Mouse (Mus musculus) midbrain, embryonic 14.5 days (tissue): Measurements from ENCODE around the gene Dnal1. TPM values are rescaled to one million over a fixed set of nuclear protein-coding genes. Genes with fewer than 3 reads are reported as not detected.
A peak's percentile ranks its signal among the peaks of the same experiment; 100 is the strongest.

Experiments
- ATAC-seq: fragments of 200-750 bp; cut with Nextera tagmentation; 2 replicates; pipeline ENCODE4 v1.8.0; 2017; ENCODE audit warnings: moderate number of reproducible peaks, moderate library complexity; ENCODE audit not compliant: low FRiP score, low TSS enrichment
- DNase-seq: peaks from one replicate; pipeline ENCODE4 v3.0.0-alpha.2; 2015
- H3K27ac ChIP-seq: fragments of 300-500 bp; sonication (generic); replicated peaks from 2 replicates; pipeline ENCODE4 v1.5.1; 2014; ENCODE audit warnings: mild to moderate bottlenecking, low read depth, low read length, moderate library complexity
- H3K27me3 ChIP-seq: fragments of 300-500 bp; sonication (generic); 2 replicates; pipeline ENCODE4 v1.6.1; 2014; ENCODE audit warnings: low read length, control low read depth, mixed read lengths; ENCODE audit not compliant: control insufficient read depth, insufficient read depth
- H3K36me3 ChIP-seq: fragments of 300-500 bp; sonication (generic); 2 replicates; pipeline ENCODE4 v1.6.1; 2014; ENCODE audit warnings: low read length, control low read depth; ENCODE audit not compliant: control insufficient read depth, insufficient read depth
- H3K4me1 ChIP-seq: fragments of 300-500 bp; sonication (generic); 2 replicates; pipeline ENCODE4 v1.6.1; 2014; ENCODE audit warnings: mild to moderate bottlenecking, antibody characterized with exemption, low read length, control low read depth; ENCODE audit not compliant: control insufficient read depth, insufficient read depth
- H3K4me2 ChIP-seq: fragments of 300-500 bp; sonication (generic); 2 replicates; pipeline ENCODE4 v1.6.1; 2014; ENCODE audit warnings: mild to moderate bottlenecking, low read length, moderate library complexity
- H3K4me3 ChIP-seq: fragments of 300-500 bp; sonication (generic); replicated peaks from 2 replicates; pipeline ENCODE4 v1.5.1; 2014; ENCODE audit warnings: low read depth, low read length
- H3K9ac ChIP-seq: fragments of 300-500 bp; sonication (generic); replicated peaks from 2 replicates; pipeline ENCODE4 v1.6.1; 2014; ENCODE audit warnings: mild to moderate bottlenecking, low read length, moderate library complexity
- H3K9me3 ChIP-seq: fragments of 300-500 bp; sonication (generic); 2 replicates; pipeline ENCODE4 v1.6.1; 2016; ENCODE audit warnings: low read length, control low read depth, mixed read lengths; ENCODE audit not compliant: control insufficient read depth
- WGBS: fragments of 180-500 bp; shearing (Covaris S2); extraction: QIAGEN DNeasy Blood & Tissue Kit; methylation state at CpG from one replicate; pipeline ENCODE4 v1.1.7; 2014; 5-methylcytosine and 5-hydroxymethylcytosine counted together
- polyA plus RNA-seq: library from polyadenylated mRNA; unstranded; fragments of >200 nt; fragmentation: Nextera tagmentation; extraction: Ambion mirVana; gene quantifications from 2 replicates; pipeline ENCODE4 v1.2.1, GENCODE M21; 2014

Dnal1 gene
- polyA plus RNA-seq, 1 experiment from 2014 or later, result 7.8 TPM

GRCm38 (mm10) chr12:84161616-84162433 is 47.7 kb downstream of the Dnal1 start:
- 62% methylated on average over 14 of the region's 14 CpGs for WGBS
- ATAC-seq (peak; percentile 40; the same call in 1 of the 2 replicates), DNase-seq (peak; percentile 72)
- H3K4me3 ChIP-seq, result no peak overlapping the region
- H3K27me3 ChIP-seq, result no peaks in the 10 kb centered on the region
- H3K9me3 ChIP-seq, result no peaks in the 10 kb centered on the region
- no peak overlapping the region for H3K4me2 ChIP-seq
- H3K36me3 ChIP-seq, result peaks cover 27% of the 10 kb centered on the region
- H3K9ac ChIP-seq, result no peak overlapping the region
- no peaks in the 10 kb centered on the region for H3K4me1 ChIP-seq
- H3K27ac ChIP-seq, result no peak overlapping the region

GRCm38 (mm10) chr12:84163133-84163532 is 49.0 kb downstream of the Dnal1 start:
- Histone ChIP-seq H3K9ac (no peak overlapping the region), H3K4me3 (no peak overlapping the region), H3K9me3 (no peaks in the 10 kb centered on the region), H3K36me3 (peaks cover 22% of the 10 kb centered on the region), H3K4me1 (no peaks in the 10 kb centered on the region), H3K27me3 (no peaks in the 10 kb centered on the region), H3K4me2 (no peak overlapping the region), H3K27ac (no peak overlapping the region)
- ATAC-seq (no peak), DNase-seq (no peak)
- WGBS, result 88% methylated on average over 9 of the region's 9 CpGs

DNA sequence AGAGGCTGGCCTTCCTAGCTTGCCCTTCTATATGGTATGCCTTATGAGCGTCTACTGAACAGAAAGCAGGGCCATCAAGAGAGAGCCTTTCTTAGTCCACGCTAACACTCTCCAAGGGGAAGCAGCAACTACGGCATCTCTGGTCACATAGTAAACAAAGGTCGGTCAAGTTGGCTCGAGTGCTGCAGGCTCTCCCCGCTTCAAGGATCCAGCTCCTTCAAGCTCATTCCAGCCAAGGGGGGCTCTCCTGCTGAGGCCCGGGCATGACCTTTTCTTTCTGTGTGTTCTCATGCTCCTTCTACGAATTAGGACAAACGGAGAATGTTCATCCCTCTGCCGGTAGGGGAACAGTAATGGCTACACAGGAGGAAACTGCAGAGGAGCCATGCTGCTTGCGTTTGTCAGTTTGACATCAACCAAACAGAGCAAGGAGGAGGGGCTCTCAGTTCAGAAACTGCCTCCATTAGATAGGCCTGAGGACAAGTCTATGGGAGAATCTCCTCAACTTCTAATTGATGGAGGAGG is 49.5 kb downstream of the Dnal1 start:
- Histone ChIP-seq H3K4me1 (no peaks in the 10 kb centered on the region), H3K4me3 (no peak overlapping the region), H3K27me3 (no peaks in the 10 kb centered on the region), H3K4me2 (no peak overlapping the region), H3K36me3 (peaks cover 17% of the 10 kb centered on the region), H3K9me3 (no peaks in the 10 kb centered on the region), H3K9ac (no peak overlapping the region), H3K27ac (no peak overlapping the region)
- no peak for DNase-seq
- ATAC-seq, result no peak
- WGBS, result 84% methylated on average over 11 of the region's 11 CpGs

- no peak overlapping the region for H3K4me2 ChIP-seq
- WGBS, result 80% methylated on average over 8 of the region's 8 CpGs
- H3K4me1 ChIP-seq, result no peaks in the 10 kb centered on the region
- DNase-seq, result no peak
- H3K4me3 ChIP-seq, result no peak overlapping the region
- H3K9me3 ChIP-seq, result no peaks in the 10 kb centered on the region
- no peaks in the 10 kb centered on the region for H3K36me3 ChIP-seq
- no peak overlapping the region for H3K27ac ChIP-seq
- no peak overlapping the region for H3K9ac ChIP-seq
- H3K27me3 ChIP-seq, result no peaks in the 10 kb centered on the region
- ATAC-seq, result no peak
Observed at GRCm38 (mm10) chr12:84165631-84166373, 51.6 kb downstream of the Dnal1 start.

- Histone ChIP-seq H3K4me2 (no peak overlapping the region), H3K4me3 (no peak overlapping the region), H3K4me1 (peaks cover 3% of the 10 kb centered on the region; the same call in 1 of the 2 replicates), H3K9ac (no peak overlapping the region), H3K27me3 (no peaks in the 10 kb centered on the region), H3K27ac (no peak overlapping the region), H3K9me3 (no peaks in the 10 kb centered on the region), H3K36me3 (peaks cover 24% of the 10 kb centered on the region)
- WGBS, result 94% methylated on average over 10 of the region's 10 CpGs
- DNase-seq, result no peak
- no peak for ATAC-seq
Observed at GRCm38 (mm10) chr12:84170610-84171009, 56.4 kb downstream of the Dnal1 start.

GRCm38 (mm10) chr12:84172216-84172615 is 58.0 kb downstream of the Dnal1 start:
- Histone ChIP-seq H3K4me1 (peaks cover 18% of the 10 kb centered on the region), H3K9ac (no peak overlapping the region), H3K4me3 (no peak overlapping the region), H3K36me3 (peaks cover 24% of the 10 kb centered on the region), H3K27ac (no peak overlapping the region), H3K9me3 (no peaks in the 10 kb centered on the region), H3K4me2 (no peak overlapping the region), H3K27me3 (no peaks in the 10 kb centered on the region)
- WGBS, result 95% methylated on average over 3 of the region's 3 CpGs
- no peak for DNase-seq
- ATAC-seq, result no peak

DNA sequence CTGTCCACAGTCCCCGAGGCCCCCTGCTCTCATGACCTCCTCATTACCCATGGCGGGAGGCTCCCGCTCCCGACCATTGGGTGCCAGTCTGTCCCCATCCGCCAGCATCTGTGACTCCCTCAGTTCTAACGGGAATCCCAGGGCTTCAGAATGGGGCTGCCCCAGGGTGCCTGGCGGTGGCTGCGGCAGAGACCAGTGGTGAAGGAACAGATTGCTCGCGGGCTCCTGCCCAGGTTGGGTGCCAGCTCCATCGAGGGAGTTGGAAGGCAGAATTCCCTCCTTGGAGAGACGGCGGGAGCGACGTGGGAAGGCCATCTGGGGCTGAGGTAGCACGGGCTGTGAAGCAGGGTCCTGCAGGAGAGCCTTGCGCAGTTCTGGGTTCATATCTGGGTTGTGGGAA is 58.7 kb downstream of the Dnal1 start:
- Histone ChIP-seq H3K4me2 (no peak overlapping the region), H3K4me3 (no peak overlapping the region), H3K9me3 (no peaks in the 10 kb centered on the region), H3K36me3 (peaks cover 24% of the 10 kb centered on the region), H3K4me1 (peaks cover 21% of the 10 kb centered on the region), H3K9ac (no peak overlapping the region), H3K27me3 (no peaks in the 10 kb centered on the region), H3K27ac (no peak overlapping the region)
- DNase-seq, result no peak
- 92% methylated on average over 17 of the region's 17 CpGs for WGBS
- ATAC-seq, result no peak

DNA sequence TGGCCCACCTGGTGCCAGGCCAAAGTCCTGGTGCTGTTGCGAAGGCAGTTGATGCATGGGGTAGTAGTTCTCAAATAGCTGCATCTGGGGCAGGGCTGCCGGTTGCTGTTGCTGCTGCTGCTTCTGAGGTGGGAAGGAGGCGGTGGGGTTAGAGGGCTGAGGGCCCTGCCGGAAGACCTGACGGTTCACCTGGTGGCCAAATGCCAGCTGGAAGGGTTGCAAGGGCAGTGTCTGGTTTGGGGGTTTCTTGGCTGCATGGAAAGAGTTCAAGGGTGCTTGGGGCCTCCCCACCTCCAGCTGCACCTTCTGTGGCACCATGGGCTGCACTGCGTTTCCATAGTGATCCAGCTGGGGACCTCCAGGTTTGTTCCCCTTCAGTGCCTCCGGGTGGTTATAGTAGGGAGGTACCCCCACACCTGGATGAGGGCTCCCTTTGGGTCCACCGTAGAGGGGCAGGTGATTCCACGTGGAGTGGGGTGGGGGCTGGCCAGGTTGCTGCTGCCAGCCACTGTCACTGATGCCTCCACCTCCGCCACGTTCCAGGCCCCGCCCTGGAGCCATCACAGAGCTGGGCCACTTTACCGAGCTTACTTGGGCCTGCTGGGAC is 59.2 kb downstream of the Dnal1 start:
- Histone ChIP-seq H3K36me3 (peaks cover 24% of the 10 kb centered on the region), H3K27me3 (no peaks in the 10 kb centered on the region), H3K4me2 (no peak overlapping the region), H3K9ac (no peak overlapping the region), H3K9me3 (no peaks in the 10 kb centered on the region), H3K4me1 (peaks cover 21% of the 10 kb centered on the region), H3K27ac (no peak overlapping the region), H3K4me3 (no peak overlapping the region)
- WGBS, result 96% methylated on average over 13 of the region's 13 CpGs
- ATAC-seq (no peak), DNase-seq (no peak)
